Mouse (Mus musculus) ES-E14 (cell line): Measurements from ENCODE around the gene Mbd4.

Experiments
- CHD2 ChIP-seq: IDR thresholded peaks from 2 replicates; pipeline ENCODE4 v1.6.1; 2014; ENCODE audit warnings: mild to moderate bottlenecking, low read depth, low read length, inconsistent platforms
- MAFK ChIP-seq: IDR thresholded peaks from 2 replicates; pipeline ENCODE4 v1.6.1; 2014; ENCODE audit warnings: mild to moderate bottlenecking, low read depth, low read length, inconsistent platforms; ENCODE audit not compliant: insufficient read depth
- ZC3H11A ChIP-seq: IDR thresholded peaks from 2 replicates; pipeline ENCODE4 v1.6.1; 2012; ENCODE audit warnings: low read depth, mild to moderate bottlenecking, inconsistent platforms, low read length, borderline replicate concordance

DNA sequence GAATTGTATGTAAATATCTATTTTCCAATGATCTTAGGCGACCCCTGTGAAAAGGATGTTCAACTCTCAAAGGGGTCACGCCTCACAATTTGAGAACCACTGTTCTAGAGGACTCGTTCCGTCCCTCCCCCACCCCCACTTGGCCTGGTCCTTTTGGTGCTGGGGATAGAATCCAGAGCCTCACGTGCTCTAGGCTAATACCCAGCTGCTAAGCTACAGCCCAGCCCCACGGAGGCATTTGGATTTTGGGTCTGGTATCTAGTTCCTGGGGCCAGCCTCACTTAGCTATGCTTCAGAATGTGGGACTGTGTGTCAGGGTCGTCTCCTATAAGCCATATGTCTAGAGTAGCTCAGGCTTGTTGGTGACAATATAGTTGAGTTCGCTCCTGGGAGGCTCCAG, 41.6 kb downstream of the Mbd4 start:
- no peak for TF ChIP-seq MAFK
- no peak for TF ChIP-seq CHD2
- TF ChIP-seq ZC3H11A = no peak
